In genomic region chr5:52638916-52639315, GRCm38 (mm10) we compare ENCODE assay signal across 22 mouse cellular contexts.
"Had no signal": no experiment of that assay in that cellular context is flagged by ENCODE, and none has a peak within 500 bp of the region (broad histone marks: within the 10 kb centered on the region; RNA-seq: fewer than 3 reads in every experiment).

No protein-coding gene starts in this region.

- H3K4me2 ChIP-seq: heart, embryonic 13.5 days; heart, embryonic 15.5 days; hindbrain, embryonic 13.5 days; hindbrain, embryonic 15.5 days; intestine, embryonic 15.5 days; limb, embryonic 12.5 days; liver, embryonic 12.5 days had no signal

- H3K36me3 ChIP-seq: intestine, embryonic 15.5 days had no signal

- H3K27ac ChIP-seq: heart, embryonic 10.5 days; heart, embryonic 13.5 days; heart, embryonic 15.5 days; hindbrain, embryonic 13.5 days; hindbrain, embryonic 15.5 days; intestine, embryonic 15.5 days; layer of hippocampus, adult 2 months; left cerebral cortex, adult 2 months; limb, embryonic 10.5 days; limb, embryonic 12.5 days; liver, embryonic 12.5 days had no signal

- H3K9ac ChIP-seq: heart, embryonic 13.5 days; heart, embryonic 15.5 days; hindbrain, embryonic 13.5 days; hindbrain, embryonic 15.5 days; intestine, embryonic 15.5 days; limb, embryonic 12.5 days; liver, embryonic 12.5 days had no signal

- H3K9me3 ChIP-seq: heart, embryonic 10.5 days; heart, embryonic 13.5 days; heart, embryonic 15.5 days; hindbrain, embryonic 13.5 days; hindbrain, embryonic 15.5 days; intestine, embryonic 15.5 days; limb, embryonic 10.5 days; limb, embryonic 12.5 days; liver, embryonic 12.5 days had no signal

- H3K4me3 ChIP-seq: heart, embryonic 10.5 days; heart, embryonic 13.5 days; heart, embryonic 15.5 days; hindbrain, embryonic 13.5 days; hindbrain, embryonic 15.5 days; intestine, embryonic 15.5 days; layer of hippocampus, adult 2 months; left cerebral cortex, adult 2 months; limb, embryonic 10.5 days; limb, embryonic 12.5 days; liver, embryonic 12.5 days had no signal

- H3K27me3 ChIP-seq: heart, embryonic 13.5 days; heart, embryonic 15.5 days; hindbrain, embryonic 15.5 days; intestine, embryonic 15.5 days; limb, embryonic 12.5 days; liver, embryonic 12.5 days had no signal

- H3K4me1 ChIP-seq: heart, embryonic 15.5 days; hindbrain, embryonic 15.5 days; intestine, embryonic 15.5 days; limb, embryonic 10.5 days; limb, embryonic 12.5 days had no signal

- DNase-seq: gastrocnemius, postnatal 14 days; gastrocnemius, postnatal 36 days; heart, adult 18-20 months; heart, postnatal 14 days; heart, postnatal 36 days; kidney, adult 18-20 months; kidney, adult 8-10 months; kidney, postnatal 10 days; kidney, postnatal 4 days had no signal

- ATAC-seq: inflammation-experienced regulatory T-cells, adult 6 months; intestine, embryonic 15.5 days; intestine, postnatal 0 days; liver, embryonic 12.5 days had no signal
